Mouse (Mus musculus) cortical plate, adult 2 months (tissue): Measurements from ENCODE around the gene Cyp39a1. TPM values are rescaled to one million over a fixed set of nuclear protein-coding genes. Genes with fewer than 3 reads are reported as not detected.

Experiments
- H3K27ac ChIP-seq: fragments of 200-500 bp; 2 replicates; pipeline ENCODE4 v1.5.1; 2012; ENCODE audit warnings: low read length, control low read depth, inconsistent platforms; ENCODE audit not compliant: insufficient read depth
- H3K4me1 ChIP-seq: fragments of 200-500 bp; 2 replicates; pipeline ENCODE4 v1.6.1; 2011; ENCODE audit warnings: low read length; ENCODE audit not compliant: control insufficient read depth, insufficient read depth
- H3K4me3 ChIP-seq: fragments of 200-500 bp; 2 replicates; pipeline ENCODE4 v1.5.1; 2011; ENCODE audit warnings: mild to moderate bottlenecking, low read length, control low read depth; ENCODE audit not compliant: insufficient read depth
- CTCF ChIP-seq: fragments of 200-500 bp; IDR thresholded peaks from 2 replicates; pipeline ENCODE4 v1.5.1; 2011; ENCODE audit warnings: mild to moderate bottlenecking, control low read depth, low read length; ENCODE audit not compliant: insufficient read depth; ENCODE audit errors: extremely low read depth
- POLR2A ChIP-seq: fragments of 200-500 bp; IDR thresholded peaks from 2 replicates; pipeline ENCODE4 v1.6.1; 2011; ENCODE audit warnings: mild to moderate bottlenecking, low read length, control low read depth; ENCODE audit not compliant: insufficient read depth; ENCODE audit errors: extremely low read depth
- polyA plus RNA-seq: library from polyadenylated mRNA; depleted of rRNA; stranded (reverse); fragments of >200 nt; gene quantifications from 2 replicates; pipeline ENCODE4 v1.2.3, GENCODE M21; 2012

Gene Cyp39a1
- polyA plus RNA-seq, 1 experiment: 2.8 TPM

DNA sequence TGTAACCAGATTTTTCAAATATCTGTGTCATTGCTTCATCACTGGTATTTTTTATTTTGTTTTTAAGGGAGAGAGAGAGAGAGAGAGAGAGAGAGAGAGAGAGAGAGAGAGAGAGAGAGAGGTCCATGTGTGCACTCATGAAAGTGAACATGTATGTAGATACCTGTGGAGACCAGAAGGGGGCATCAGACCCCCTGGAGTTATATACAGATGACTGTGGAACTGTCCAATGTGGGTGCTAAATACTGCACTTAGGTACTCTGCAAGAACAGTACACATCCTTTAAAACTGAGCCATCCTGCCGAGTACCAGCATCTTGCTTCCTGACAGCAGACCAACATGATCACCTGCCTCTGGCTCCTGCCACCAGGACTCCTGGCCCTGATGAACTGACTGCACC is 9.0 kb downstream of the Cyp39a1 start:
- Histone ChIP-seq H3K4me3 (no peak overlapping the region), H3K27ac (no peak overlapping the region), H3K4me1 (no peaks in the 10 kb centered on the region)
- TF ChIP-seq CTCF (no peak), POLR2A (no peak)

DNA sequence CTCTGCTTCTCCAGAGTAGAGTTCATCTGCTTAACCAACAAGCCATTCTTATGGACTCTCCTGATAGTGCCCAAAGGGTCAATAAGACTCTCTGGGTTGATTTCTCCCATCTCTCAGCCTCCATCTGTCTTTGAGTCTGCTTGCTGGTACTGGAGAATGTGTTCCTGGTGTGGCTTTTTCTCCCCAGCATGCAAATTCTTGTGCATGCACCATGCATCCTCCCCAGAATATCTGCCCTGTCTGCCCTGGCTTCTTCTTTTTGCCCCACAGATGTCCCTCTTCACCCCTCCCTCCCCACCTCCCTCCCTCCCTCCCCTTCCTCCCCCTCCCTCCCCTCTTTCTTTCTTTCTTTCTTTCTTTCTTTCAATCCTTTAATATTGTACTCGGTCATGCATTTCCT is 10.1 kb downstream of the Cyp39a1 start:
- Histone ChIP-seq H3K4me3 (no peak overlapping the region), H3K27ac (no peak overlapping the region), H3K4me1 (no peaks in the 10 kb centered on the region)
- TF ChIP-seq POLR2A (no peak), CTCF (no peak)

DNA sequence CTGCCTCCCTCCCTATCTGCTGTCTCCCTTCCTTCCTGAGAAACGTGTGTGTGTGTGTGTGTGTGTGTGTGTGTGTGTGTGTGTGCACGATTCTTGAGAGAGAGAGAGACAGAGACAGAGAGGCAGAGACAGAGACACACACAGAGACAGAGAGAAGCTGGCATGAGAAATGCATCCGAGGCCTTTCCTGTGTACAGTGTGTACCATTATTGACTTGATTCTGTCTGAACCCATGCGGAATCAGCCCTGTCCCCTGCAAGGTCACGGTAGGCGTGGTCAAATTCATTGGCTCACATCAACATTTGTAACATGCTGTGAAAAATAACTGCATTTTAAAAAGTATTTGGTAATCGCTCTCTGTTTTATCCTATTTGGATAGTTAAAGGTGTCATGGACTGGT is 16.9 kb downstream of the Cyp39a1 start:
- no peak overlapping the region for H3K27ac ChIP-seq
- H3K4me1 ChIP-seq: no peaks in the 10 kb centered on the region
- TF ChIP-seq CTCF: no peak
- no peak overlapping the region for H3K4me3 ChIP-seq

DNA sequence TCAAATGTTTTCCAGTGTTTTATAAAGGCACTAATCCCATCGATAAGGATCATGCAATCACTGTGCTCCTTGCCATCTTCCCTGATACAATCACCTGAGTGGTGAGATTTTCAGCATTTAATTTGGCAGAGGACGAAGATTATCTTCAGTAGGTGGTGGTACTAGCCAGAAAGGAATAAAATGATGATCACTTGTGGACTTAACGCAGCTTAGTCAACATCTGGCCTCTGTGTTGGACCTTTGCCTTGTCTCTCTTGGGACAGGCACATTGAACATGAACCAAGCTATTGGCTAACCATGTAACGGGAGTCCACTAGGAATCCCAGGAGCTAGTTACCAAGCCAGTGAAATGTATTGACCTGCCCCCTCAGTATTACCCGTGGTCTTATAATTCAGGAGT is 17.4 kb downstream of the Cyp39a1 start:
- Histone ChIP-seq H3K4me3 (no peak overlapping the region), H3K4me1 (no peaks in the 10 kb centered on the region), H3K27ac (no peak overlapping the region)
- TF ChIP-seq POLR2A: no peak
- TF ChIP-seq CTCF: no peak

DNA sequence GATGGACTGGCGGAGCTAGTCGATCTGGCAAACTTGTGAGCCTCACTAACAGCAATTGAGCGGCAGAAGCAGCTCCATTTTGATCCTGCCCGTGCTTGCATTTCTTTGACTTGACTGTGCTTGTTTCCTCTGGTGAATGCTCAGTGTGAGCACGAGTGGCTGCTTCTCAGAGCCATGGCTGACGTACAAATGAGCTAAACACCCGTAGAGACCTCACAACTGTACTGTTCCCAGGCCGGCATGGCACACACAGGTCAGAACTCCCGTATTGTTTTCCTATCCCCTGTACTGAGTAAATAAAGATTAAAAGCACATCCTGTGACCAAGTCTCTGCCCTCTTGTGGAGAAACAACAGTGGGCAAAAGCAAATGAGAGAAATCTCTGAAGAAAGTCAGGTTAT is 22.4 kb downstream of the Cyp39a1 start:
- H3K27ac ChIP-seq: no peak overlapping the region
- no peaks in the 10 kb centered on the region for H3K4me1 ChIP-seq
- no peak overlapping the region for H3K4me3 ChIP-seq
- no peak for TF ChIP-seq CTCF
- TF ChIP-seq POLR2A: no peak

DNA sequence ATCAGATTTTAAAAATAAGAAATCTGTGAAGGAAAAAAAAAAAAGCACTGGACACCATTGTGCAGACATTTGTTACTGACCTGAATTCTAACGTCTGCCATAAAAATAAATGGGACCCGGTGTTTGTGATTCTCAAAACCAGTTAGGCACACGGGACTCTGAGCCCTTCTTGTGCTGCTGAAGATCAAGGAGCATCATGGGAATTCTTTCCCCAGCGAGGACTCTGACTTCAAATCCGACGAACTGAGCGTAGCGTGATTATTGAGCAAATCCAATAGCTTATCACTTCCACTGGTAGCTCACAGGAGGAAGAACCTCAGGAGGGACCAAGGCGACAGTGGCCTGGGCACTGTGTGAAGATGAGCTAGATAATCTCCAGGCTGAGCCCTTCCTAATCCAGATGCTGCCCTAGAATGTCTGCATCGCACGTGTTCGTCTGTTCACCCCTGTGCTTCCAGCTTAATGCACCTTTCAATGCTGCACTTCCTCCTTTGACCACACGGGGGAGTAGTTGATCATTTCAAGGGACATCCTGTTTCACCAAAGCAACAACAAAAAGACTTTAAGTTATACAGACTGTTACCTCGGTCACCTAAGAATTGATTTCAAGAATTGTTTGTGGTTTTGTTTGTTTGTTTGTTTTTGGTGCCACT is 31.9 kb downstream of the Cyp39a1 start:
- TF ChIP-seq POLR2A (no peak), CTCF (peak; percentile 84)
- Histone ChIP-seq H3K4me1 (no peaks in the 10 kb centered on the region), H3K27ac (no peak overlapping the region), H3K4me3 (no peak overlapping the region)

DNA sequence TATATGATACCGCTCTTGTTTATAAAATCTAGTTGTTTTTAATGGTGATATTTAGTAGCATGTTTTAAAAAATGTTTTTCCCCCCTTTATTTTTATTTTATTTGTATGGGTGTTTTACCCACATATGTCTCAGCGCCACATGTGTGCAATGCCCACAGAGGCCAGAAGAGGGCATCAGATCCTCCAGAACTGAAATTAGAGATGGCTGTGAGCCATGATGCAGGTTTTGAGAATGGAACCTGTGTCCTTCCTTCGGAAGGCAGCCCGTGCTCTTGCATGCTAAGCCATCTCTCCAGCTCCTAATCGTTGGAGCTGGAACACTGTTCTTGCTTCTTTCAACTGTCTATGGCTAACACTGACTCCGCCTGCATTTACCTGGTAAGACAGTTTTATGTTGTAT is 33.8 kb downstream of the Cyp39a1 start:
- Histone ChIP-seq H3K27ac (no peak overlapping the region), H3K4me1 (no peaks in the 10 kb centered on the region), H3K4me3 (no peak overlapping the region)
- peak; percentile 67 for TF ChIP-seq CTCF
- no peak for TF ChIP-seq POLR2A

DNA sequence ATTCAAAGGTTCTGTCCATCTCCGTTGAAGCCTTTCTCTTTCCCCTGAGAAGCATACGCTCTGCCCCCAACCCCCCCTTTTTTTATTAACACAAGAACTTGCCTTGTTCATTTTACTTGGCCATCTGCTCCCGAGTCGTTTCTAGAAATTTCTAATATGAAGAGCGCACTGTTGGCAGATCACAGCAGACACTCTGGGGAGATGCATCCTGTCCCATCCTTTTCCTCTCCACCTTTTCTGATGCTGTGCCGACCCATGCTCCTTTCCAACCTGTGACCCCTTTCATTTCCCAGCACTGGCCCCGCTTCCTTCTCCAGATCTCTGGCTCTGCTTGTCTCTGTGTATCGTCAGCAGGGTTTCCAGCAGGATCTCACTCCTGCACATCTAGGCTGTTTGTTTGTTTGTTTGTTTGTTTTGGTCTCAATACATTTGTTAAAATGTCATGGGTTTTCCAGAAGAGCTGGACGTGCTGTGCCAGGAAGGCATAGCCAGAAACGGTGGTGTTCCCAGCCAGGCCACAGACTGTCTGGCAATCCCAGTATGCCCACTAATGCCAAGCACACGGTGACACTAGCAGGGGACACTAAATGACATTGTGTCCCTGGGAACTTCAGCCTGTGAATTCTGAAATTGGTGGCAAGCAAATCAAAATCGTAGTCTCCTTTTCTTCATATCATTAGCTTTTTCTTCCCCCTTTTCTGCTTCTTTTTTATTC is 37.1 kb downstream of the Cyp39a1 start:
- TF ChIP-seq POLR2A (no peak), CTCF (no peak)
- no peak overlapping the region for H3K27ac ChIP-seq
- H3K4me1 ChIP-seq: no peaks in the 10 kb centered on the region
- no peak overlapping the region for H3K4me3 ChIP-seq

DNA sequence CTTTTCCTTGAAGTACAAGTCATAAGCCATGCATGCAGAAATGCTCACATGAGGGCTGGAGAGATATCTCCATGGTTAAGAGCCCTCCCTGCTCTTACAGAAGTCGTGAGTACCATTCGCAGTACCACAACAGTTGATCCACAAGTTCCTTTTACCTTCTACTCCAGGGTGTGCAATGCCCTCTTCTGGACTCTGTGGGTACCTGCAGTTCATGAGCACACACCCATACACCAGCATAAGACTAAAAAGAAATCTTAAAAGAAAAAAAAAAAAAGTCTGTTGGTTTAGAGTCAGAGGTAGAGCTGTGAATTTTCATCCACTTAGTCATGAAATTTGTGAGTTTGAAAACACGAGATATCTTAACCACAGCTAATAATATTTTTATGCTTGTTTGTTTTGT is 39.5 kb downstream of the Cyp39a1 start:
- peaks cover under 1% of the 10 kb centered on the region; the same call in 1 of the 2 replicates for H3K4me1 ChIP-seq
- H3K27ac ChIP-seq: no peak overlapping the region
- no peak for TF ChIP-seq CTCF
- TF ChIP-seq POLR2A: no peak

DNA sequence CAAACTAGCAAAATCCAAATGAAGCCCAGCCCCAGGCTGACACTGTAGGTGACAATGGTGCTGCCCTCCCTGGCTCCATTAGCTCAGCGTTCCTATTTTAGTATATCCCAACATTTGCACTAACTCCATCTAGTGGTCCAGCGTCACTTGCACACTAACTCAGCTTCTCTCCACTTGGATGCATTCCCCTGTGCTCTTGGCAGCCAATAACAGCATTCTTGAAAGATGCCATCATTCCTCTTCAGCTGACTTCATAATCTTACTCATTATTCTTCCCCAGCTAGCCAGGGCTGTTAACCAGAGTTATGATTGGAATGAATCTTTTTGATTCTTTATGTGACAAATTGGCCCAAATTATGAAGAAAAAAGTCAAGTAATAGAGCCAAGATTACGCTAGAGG is 40.0 kb downstream of the Cyp39a1 start:
- TF ChIP-seq POLR2A (no peak), CTCF (no peak)
- no peak overlapping the region for H3K27ac ChIP-seq

More for the DNA sequence above, 39.5 kb downstream of the Cyp39a1 start:
- H3K4me3 ChIP-seq: no peak overlapping the region

More for the DNA sequence above, 40.0 kb downstream of the Cyp39a1 start:
- H3K4me3 ChIP-seq: no peak overlapping the region
- peaks cover 2% of the 10 kb centered on the region; the same call in 1 of the 2 replicates for H3K4me1 ChIP-seq
